Mouse (Mus musculus) regulatory T cell (primary cell): ENCODE data around the gene Cryz.
"Not testable (repeated sequence)": the region's sequence is repeated elsewhere in the genome, so short reads cannot be mapped to it uniquely, and the experiment has no call there.

Source experiments
- in situ Hi-C: fragments of 300-600 bp; cut with MboI, MseI; formaldehyde crosslinking; loops from one replicate; pipeline ENCODE4 v1.15.1; 2025; ENCODE audit warnings: high pct_unique_total_duplicates

Gene Cryz

DNA sequence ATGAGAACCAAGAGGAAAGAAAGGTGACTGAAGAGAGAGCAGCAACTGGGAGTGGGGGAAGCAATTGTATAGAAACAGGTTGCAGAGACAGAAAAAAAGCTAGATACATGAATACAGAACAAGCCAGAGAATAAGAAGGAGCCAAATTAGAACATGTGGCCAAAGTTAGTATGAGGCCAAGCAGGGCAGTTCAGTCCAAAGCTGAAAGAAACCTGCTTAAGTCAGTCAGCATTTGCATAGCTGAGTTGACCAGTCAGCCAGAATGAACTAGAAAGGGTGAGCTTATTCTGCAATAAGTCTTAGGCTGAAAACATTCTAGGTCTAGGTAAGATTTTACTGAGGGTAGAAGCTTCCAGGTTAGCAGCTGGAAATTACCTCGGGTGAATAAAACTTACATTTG lies 11.4 kb downstream of the Cryz start:
- in situ Hi-C loops, result no loop called here

DNA sequence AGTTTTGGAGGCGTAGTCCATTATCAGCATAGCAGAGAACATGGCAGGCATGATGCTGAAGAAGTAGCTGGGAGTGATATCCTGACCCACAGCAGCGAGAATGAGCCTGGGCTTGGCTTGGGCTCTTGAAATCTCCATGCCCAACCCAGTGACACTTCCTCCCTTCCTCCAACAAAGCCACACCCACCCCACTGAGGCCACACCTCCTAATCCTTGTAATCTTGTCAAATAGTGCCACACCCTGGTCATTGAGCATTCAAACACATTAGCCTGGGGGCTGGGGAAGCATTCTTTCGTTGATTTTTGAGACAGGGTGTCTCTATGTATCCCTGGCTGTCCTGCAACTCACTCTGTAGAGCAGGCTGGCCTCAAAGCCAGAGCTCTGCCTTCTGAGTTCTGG lies 15.4 kb downstream of the Cryz start:
- in situ Hi-C loops, result no loop called here

DNA sequence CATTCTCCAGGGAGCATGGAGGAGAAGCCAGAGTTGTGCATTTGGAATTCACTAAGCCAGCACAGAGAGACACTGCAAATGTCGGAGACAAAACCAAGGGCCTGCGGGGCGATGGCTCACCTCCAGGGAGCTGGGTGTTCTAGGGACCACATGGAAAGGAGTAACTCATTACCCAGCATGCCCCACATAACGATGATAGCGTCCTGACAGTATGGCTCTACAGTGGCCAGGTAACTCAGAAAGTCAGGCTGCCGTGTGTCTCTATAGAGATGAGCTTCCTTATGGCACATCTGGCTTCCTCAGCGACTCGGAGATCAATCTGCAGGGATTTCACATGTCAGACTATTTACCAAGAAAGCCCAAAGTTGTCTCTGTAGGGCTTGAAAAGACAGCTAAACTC lies 18.3 kb downstream of the Cryz start:
- in situ Hi-C loops, result no loop called here

DNA sequence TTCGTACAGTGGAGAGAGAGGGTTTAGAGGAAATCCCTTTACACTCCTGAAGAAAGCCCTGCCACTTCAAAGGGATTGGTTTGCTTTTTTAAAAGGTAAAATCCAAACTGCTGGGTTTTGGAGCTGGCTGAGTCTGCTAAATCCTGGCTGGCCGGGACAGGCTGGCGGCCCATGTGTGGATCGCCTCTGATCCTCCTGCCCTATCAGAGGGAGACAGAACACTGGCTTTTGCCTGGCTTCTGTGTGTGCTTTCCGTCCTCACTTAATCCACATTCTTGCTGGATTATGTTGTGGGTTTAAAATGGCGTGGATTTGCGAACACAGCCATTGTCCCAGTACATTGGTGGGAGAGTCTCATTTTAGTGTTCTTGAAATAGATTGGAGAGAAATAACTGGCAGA lies 18.8 kb downstream of the Cryz start:
- in situ Hi-C loops, result no loop called here

DNA sequence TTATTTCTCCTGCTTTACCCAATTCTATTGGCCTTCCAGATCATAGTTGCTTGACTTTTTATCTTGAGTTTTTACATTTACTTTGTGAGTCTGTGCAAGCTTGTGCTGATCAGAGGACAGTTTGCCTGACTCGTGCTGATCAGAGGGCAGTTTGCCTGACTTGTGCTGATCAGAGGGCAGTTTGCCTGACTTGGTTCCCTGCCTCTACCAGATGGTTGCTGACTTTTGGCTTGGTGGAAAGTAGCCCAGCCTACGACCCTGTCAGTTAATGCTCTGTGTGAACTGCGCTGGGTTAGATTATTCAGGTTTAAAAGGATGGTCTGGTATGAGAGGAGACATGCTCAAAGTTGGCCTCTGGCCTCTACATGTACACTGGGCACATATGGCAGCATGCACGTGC lies 19.6 kb downstream of the Cryz start:
- in situ Hi-C loops, result no loop called here

DNA sequence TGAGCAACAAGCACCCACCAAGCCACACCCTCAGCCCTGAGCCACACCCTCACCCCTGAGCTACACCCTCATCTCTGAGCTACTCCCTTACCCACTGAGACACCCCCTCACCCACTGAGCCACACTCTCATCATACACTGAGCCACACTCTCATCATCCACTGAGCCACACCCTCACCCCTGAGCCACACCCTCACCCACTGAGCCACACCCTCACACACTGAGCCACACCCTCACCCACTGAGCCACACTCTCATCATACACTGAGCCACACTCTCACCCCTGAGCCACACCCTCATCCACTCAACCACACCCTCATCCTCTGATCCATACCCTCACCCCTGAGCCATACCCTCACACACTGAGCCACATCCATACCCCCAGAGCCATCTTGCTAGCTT lies 31.8 kb downstream of the Cryz start:
- in situ Hi-C loops, result no loop called here

DNA sequence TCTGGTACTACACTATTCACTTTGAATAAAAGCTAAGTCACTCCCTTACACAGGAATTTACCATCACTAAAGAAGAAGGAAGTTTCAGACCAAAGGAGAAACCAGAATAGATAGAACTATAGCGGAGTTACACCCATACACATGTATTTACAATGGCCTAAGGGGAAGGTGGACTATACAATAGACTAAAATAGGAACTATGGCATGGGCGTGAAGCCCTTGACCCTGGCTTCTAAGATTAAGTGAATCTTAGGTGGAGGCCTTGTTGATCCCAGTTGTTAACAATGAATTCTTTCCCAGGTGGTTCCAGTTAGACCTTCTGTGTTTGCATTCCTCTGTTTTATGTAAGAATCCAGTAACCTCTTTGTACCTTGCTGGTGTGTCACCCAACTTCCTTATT lies 34.8 kb downstream of the Cryz start:
- in situ Hi-C loops, result not testable (repeated sequence)

DNA sequence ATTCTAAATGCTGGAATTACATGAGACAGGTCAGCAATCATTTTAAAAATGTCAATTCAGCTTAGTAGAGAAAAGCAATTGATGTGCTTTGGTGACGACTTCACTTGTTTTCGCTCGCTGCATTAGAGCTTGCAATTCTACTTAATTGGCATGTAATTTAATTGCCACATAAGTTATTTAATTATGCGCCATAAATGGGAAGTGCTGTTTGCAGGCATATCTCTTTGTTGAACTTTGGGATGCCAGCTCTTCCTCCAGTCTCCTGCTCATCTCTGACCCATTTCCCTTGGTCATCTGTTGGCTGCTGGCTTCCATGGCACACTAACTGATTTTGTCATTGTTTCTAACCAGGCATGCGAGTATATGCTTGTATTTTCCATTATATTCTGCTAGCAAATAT lies 36.6 kb downstream of the Cryz start:
- in situ Hi-C loops, result no loop called here

DNA sequence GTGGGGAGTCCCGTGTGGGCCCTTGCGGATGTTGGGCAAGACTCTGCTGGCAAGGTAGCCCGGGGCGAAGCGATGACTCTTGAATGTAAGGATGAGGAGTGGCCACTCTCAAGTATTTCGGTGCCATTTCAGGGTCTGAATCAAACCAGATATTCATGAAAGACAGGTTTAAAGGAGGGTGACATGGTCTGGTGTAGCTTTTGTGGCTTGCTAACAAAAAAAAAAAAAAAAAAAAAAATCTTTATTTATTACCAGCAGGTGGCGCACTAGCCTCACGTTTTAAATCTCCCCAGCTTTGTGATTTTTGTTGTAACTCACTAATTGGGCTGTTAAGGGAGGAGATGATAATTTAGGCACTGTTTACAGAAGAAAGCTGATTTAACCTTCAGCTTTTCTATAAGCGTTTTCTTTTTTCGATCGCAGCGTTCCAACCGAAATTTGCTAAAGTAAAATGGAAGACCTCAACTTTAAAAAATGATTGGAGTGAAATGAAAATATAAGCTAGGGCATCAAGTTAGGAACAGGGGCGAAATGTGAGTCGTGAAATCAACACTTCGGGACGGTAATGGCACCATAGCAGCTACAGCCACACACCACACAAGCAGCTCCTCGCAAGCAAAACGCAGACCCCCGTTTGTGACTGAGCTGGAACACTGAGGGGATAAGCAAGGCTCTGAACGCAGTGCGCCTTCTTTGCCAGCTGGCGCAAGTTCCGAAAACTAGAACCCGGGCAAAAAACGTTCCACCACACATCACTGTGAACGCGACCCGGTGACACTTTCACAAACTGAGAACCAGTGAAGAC lies 50.3 kb downstream of the Cryz start:
- in situ Hi-C loops, result no loop called here

DNA sequence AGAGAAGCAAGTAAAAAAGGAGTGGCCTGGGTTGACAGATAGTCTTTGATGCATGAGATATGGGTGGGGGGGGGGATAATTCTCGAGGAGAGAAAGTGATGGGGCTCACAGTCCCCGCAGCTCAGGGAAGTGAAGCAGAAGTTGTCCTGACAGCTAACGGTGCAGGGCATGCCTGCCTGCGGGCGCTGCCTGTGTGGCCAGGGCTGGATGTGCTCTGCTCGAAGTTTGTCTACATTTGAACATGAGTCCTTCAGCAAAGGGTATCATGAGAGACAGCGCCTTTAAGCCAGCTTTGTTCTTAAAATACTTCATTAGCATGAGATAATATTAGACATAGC lies 50.9 kb downstream of the Cryz start:
- in situ Hi-C loops, result no loop called here

DNA sequence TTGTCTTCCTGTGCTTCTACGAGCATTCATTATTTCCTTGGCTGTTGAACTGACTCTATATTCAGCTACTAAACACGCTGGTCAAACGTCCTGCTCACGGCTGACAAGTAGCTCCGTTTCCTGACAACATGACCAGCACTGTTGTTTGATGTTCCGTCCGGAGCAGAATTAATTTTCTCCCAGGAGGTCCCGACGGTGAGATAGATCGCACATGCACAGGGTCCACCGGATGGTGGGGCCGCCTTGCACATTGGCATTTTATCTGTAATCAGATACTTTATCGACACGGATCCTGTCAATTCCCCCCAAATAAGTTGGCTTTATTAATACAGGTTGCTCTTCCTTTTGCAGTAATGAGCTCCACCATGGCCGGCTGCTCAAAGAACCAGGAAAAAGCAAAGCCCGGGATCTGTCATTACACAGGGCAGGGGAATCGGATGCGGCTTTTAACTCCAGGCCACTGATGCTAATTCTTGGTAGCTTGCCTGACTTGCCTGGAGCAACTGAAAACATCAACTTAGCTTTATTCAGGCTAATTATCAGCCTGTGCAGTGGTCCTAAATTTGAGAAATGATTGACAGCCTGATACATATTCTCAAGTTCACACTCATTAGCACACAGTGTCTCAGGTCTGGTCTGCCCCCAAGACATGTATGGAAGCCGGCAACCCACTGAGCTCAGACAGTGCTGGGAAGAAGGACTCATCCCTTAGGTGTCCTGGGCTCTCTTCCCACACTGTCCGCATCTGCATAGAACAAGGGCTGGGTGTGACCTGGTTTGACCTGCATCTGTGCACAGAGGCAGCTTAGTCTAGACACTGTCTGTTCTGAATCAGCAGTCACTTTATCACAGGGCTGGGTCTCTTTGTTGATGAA lies 53.1 kb downstream of the Cryz start:
- in situ Hi-C loops, result loop anchor here (10.0 kb wide), 1 partner anchor 1635 kb away; no protein-coding TSS in a partner anchor

DNA sequence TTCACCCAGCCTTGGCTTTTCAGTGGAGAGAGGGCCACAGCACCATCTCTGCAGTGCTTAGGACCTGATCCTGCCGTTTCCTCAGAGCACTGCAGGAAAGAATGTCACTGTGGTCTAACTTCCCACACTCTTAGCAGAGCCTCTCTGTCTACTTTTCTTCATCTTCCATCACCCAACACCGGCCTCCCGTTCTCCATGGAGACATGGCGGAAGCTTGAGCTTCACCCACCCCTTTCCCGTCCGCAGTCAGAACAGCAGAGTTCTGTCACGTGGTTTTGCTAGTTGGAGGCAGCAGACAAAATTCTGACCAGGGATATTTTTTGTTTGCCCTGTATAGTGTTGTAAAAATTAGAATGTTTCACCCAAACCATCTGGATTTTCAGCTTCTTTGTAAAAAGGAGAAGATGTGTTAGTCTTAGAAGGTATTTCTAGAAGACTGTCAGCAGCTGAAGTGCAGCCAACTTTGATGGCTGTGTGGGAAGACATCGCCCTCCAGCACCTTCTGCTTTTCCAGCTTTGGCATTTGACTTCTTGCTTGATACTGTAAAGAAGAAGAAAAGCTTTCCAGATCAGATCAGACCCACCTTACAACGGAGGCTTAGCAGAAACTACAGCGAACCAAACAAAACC lies 54.8 kb downstream of the Cryz start:
- in situ Hi-C loops, result loop anchor here (10.0 kb wide), 1 partner anchor 1637 kb away; no protein-coding TSS in a partner anchor

DNA sequence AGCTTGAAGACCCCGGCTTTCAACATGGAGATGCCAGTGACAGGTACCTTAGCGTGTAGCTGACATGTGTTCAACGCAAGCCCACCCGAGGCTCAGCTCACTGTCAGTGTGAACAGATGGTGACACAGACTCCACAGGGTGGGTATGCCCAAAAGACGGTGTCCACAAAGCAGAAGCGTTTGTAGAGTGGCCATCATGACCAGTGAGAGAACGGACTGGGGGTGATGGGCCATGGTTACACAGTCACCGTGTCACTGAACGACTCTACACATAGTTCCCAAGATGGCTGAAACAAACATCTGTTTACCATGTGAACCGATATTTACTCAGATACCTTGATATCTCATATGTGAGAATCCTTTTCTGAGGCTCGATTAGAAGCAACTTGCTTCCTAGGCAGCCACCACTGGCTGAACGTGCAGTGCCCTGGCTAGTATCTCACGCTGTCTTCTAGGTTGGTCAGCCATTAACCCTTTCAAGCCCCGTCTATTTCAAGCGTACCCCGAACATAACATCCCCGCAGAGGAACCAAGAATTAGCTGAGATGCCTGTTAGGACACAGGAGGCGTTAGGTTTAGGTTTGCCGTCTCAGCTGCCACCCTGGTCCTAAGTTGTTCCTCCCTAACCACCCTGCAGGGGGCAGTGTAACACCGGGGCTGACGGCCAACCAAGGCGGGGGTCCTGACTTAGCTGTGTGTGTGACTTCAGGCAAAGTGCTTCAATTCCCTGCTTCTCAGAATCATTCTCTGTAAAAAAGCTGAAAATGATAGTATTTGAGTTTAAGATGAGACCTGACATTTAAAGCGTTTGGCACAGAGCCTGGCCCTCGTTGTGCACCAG lies 56.3 kb downstream of the Cryz start:
- in situ Hi-C loops, result loop anchor here (10.0 kb wide), 1 partner anchor 1638 kb away; no protein-coding TSS in a partner anchor

DNA sequence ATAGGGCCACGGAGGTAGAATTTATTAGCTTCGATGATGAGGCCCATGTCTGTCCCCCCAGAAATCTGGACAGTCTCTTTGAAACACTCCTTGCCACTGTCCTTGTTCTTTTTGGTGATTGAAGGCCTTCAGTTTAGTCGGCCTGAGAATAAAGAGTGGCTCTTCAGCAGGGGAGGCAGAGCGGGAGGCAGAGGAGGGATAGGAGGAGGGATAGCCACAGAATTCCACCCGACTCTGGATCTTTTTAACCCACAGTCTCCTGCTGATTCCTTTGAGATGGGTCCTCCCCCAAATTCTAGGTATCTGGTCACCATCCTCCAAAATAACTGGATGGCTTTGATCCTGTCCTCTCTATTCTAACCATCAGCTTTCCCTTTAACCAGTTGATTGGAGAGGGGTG lies 56.9 kb downstream of the Cryz start:
- in situ Hi-C loops, result loop anchor here (10.0 kb wide), 1 partner anchor 1639 kb away; no protein-coding TSS in a partner anchor

DNA sequence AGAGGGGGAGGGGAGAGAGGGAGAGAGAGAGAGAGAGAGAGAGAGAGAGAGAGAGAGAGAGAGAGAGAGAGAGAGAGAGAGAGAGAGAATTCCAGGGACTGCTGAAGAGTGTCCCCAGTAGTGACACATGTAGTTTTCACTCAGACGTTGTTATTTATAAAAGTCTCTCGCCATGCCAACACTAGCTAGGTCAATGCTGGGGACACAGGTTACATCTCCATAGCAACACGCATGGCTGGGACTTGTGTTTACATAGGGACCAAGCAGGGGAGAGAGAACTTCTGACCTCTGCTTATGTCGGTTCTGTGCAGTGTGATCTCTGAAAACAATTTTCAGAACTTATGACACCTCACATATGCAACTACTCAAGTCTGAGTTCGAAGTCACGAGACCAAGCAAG lies 57.8 kb downstream of the Cryz start:
- in situ Hi-C loops, result loop anchor here (10.0 kb wide), 1 partner anchor 1639 kb away; no protein-coding TSS in a partner anchor

DNA sequence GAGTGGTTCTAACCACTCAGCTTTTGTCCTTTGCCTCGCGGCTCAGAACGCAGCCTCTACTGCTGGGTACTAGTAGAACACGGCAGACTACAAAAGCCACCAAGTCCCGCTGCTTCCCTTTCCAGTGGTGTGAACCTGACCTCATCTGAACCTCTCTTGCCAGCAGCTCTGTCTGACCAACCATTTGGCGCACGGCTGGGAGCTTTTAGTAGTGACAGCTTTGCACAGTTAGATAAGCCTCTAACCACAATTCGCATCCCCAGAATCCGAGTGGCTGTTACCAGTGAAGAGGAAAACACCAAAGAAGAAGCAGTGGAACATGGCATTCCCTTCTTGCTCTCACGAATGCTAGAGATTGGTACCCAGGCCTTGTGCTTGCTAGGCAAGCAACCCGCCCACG lies 58.4 kb downstream of the Cryz start:
- in situ Hi-C loops, result loop anchor here (10.0 kb wide), 1 partner anchor 1640 kb away; no protein-coding TSS in a partner anchor

DNA sequence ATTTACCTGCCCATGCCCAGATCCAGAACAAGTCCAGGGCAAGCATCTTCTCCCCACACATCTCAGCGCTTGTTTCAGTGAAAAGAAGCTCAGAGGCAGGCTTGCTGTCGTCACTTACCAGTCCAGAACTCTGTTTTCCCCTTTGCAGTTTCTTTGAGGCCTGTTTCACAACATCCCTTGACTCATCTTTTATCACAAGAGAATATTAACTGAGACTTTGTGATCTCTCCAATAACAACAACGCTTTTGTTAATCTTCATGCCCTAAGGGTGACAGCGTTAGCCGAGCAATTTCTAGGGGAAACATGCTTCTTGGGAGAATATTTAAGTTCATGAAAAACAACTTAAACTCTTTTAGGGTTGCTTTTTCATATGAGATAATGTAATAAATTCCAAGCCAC lies 59.2 kb downstream of the Cryz start:
- in situ Hi-C loops, result loop anchor here (10.0 kb wide), 1 partner anchor 1641 kb away; no protein-coding TSS in a partner anchor

DNA sequence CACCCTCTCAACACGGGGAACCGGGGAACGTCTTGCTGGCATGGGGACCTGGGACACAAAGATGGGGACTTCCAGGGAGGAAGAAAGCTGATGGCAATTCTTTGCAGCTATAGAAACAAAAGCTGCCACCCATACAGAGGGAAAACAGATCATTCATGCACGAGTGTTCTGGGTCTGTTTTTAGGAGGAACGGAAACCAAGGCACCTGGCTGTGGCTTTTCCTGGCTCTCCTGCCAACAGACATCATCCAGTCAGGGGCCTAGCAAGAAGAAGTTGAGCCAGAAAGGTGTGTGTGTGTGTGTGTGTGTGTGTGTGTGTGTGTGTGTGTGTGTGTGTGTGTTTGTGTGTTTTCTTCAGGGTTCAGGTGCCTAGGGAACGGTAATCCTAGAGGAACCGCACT lies 67.0 kb downstream of the Cryz start, which contains the start of gene Erich3:
TSS of gene Erich3 (plus strand) at position 315 of the 400 bp plus-strand sequence.
- in situ Hi-C loops, result no loop called here

DNA sequence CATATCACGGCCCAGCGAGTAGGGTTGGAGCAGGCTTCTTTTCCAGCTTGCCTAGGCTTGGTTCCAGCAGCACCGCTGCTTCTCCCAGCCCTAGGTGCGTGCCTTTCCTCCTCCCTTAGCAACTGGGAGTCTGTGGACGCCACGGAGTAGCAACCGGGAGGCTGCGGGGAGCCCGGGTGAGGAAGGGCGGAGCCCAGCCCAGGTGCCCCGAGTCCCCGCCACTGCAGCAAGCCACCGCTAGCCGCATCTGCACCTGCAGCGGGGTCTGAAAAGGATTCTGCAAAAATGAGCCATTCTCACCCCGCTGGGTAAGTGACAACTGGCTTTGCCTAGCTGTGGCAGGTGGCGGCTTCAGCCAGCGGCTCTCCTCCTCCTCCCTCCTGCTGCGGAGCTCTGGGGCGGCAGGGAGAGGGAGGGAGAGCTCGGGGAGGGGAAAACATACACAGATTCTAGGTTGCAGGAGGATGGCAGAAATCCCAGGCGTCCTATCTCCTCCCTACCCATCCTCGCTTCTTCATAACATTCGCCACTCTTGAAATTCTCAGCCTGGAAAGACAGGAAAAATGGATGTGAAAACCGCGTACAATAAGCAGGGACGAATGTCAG lies 67.6 kb downstream of the Cryz start:
- in situ Hi-C loops, result no loop called here

DNA sequence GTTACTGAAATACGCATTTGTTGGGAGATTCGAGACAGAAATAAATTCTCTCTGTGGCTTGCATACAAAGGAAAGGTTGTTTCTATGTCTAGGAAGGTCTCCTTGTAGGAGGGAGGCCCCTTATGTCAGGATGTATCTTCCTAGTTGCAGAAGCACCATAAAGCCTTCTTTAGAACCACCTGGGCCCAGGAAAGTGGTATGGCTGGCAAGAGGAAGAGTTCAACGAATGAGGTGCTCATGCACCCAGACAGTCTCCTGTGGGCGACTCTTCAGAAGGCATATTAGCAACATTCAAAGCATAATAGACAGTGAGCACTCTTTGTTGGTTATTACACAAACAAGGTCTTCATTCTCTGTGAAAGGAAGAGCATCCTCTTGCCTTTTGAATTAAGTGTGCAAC lies 68.1 kb downstream of the Cryz start:
- in situ Hi-C loops, result no loop called here

DNA sequence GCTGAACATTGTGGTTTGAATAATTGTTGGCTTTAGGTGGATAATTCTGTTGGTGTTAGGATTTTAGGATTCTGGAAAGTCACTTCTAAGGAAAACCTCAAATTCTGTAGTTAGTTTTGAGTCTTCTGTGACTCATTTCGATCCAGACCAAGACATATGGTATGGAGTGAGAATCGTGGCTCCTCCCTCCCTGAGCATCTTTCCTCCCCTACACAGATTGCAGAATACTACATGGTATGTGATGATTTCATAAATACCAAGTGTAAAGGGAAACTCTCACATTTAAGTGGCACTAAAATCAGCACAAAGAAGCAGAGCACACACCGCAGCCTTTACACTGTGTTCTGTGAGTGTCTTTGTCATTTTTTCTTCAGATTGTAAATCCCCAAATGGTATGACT lies 72.0 kb downstream of the Cryz start:
- in situ Hi-C loops, result no loop called here
